Mouse (Mus musculus) frontal cortex, postnatal 14 days (tissue): ENCODE results near the gene Tns4.

Experiments
- DNase-seq, 2 experiments: peaks; one replicate each; pipeline ENCODE4 v3.0.0; 2022; ENCODE audit warnings: low spot score in 2 of 2

The Tns4 gene

GRCm38 (mm10) chr11:99089077-99089601, at the start of gene Tns4:
Gene Tns4 (minus strand): TSS chr11:99089306.
- no peak for DNase-seq

DNA sequence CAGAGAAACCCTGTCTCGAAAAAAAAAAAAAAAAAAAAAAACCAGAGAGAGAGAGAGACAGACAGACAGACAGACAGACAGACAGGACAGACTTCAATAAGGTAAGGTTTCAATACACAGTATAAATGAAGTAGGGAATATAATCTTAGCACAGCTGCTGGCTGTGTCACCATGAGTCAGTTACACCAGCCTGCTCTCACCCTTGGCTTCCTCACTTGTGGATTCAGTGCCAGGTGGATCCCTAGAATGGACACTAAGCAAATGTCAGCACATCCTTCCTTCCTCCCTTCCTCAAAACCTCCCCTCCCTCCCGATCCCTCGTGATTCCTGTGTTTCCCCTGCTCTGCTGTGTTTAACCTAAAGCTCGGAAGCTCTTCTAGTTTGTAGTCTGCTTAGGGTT, 48.3 kb upstream of the Tns4 start:
- no peak for DNase-seq

DNA sequence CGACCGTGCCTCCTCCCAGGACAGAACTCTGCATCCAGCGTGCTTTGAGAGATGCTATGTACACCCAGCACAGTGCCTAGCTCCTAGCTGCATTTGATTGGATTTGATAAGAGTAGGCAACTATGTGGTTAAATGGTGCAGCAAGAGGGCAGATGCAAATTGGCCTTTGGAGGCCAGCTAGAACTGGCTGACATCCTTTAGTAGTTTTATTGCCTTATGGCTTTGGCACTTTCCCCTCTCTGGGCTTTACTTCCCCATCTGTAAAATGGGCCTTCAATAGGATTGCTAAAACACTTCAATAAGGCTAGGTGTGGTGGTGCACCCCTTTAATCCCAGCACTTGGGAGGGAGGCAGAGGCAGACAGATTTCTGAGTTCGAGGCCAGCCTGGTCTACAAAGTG, 47.9 kb upstream of the Tns4 start:
- no peak for DNase-seq

DNA sequence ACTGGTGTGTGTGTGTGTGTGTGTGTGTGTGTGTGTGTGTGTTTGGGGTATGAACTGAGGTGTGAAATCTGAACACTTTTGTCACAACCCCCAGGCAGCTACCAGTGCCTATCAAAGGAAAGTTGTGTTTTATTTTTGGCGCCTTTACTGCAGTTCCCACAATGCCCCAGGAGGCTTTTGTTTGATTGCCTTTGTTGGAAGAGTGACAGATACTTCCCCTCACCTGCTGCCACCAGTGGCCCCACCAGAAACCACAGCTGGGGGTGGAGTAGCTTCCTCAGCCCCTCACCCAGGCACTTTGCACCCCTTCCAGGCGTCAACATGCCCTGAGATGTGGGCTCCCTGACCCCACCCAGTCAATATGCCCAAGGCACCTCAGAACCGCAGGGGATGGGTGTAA, 47.3 kb upstream of the Tns4 start:
- no peak for DNase-seq

GRCm38 (mm10) chr11:99135047-99135440, 45.9 kb upstream of the Tns4 start:
- DNase-seq: no peak

- DNase-seq: no peak
These were observed 45.4 kb upstream of the Tns4 start for GRCm38 (mm10) chr11:99134266-99135046.

DNA sequence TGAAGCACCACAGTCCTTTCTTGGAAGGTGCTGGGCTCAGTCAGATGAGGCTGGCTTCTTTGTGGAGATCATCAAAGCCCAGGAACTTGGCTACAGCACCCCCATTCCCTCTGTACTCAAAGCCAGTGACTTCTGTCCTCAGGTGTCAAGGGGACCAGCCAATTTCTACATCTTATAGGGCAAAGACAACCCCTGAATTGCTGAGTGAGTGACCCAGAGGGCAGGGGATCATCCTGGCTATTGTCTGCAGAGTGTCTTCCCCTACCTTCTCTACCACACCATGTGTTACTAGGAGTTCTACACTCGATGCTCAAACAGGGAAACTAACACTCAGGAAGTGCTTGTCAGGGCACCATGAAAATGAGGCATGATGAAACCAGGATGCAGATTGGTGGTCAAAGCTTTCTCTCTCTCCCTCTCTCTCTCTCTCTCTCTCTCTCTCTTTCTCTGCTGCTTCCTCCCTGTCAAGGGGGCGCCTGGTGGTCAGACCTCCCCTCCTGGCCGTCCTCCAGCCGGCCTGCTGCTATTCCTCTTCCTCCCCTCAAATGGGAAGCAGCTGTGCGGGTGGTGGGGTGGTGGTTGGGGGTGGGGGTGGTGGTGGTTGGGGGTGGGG, 44.3 kb upstream of the Tns4 start:
- DNase-seq: no peak

- DNase-seq: no peak
These were observed 43.1 kb upstream of the Tns4 start for GRCm38 (mm10) chr11:99132091-99132730.

DNA sequence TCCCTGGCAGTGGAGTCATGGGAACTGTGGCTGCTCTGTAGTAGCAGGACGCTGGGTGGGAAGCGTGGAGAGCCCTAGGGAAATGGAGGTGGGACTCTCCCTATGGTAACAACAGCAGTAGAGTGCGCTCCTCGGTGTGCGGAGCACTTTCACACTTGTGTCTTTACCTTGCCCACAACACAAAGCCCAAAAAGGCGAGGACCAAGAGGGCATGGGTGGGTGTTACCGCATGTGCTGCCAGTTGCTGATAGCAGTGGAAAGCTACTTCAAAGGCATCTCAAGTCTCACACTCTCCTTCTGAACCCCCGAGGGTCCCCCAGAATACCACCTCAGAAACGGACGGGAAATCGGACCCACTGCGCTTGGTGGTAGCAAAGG, 42.3 kb upstream of the Tns4 start:
- no peak for DNase-seq

GRCm38 (mm10) chr11:99130736-99131462, 41.8 kb upstream of the Tns4 start:
- DNase-seq: no peak

DNA sequence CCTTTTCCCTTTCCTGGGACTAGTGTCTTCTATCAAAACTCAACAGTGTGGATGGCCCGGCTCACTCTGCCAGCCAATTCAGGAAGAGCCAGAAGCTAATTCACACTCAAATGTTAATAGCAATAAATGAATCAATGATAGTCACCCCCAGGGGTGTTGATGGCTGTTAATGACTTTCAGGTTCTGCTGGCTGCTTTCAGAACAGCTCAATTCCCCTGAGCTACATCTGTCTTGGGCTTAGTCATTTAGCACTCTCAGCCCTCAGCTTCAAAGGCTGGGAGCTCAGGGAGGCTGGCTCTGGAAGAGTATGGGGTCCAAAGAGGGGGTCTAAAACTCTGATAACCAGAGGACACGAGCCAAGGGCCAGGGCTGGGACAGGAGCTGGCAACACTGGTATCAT, 40.2 kb upstream of the Tns4 start:
- DNase-seq: no peak

- no peak for DNase-seq
These were observed 38.9 kb upstream of the Tns4 start for GRCm38 (mm10) chr11:99127785-99128682.

- no peak for DNase-seq
These were observed 37.6 kb upstream of the Tns4 start for GRCm38 (mm10) chr11:99126482-99127253.

- no peak for DNase-seq
These were observed 35.5 kb upstream of the Tns4 start for GRCm38 (mm10) chr11:99124635-99125029.

DNA sequence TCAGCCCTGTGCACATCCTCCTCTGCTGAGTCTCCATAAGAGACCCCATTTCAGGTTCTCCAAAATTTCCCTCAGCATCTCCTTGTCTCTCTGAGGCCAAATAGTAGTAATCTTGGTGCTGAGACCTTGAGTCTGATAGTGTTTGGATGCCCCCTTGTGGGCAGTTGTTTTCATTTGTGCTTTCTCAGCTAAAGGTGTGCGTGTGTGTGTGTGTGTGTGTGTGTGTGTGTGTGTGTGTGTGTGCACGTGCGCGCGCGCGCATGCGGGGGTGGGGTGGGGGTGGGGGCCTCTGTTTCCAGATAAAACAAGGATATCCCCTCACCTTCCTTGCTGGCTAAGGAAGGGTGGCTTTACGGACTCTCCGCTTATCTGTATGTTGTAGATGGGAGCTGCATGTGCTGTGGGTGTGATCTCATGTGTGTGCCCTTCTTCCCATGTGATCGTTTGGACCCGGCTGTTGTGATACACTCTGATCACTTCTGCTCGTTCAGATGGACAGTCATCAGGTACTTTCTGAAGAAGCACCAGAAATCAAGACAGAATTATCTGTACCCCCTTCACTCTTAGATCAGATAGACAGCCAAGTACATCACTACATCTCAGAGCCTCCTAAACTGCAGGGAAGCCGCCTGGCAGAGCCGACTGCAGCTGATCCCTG, 35.0 kb upstream of the Tns4 start:
- no peak for DNase-seq

DNA sequence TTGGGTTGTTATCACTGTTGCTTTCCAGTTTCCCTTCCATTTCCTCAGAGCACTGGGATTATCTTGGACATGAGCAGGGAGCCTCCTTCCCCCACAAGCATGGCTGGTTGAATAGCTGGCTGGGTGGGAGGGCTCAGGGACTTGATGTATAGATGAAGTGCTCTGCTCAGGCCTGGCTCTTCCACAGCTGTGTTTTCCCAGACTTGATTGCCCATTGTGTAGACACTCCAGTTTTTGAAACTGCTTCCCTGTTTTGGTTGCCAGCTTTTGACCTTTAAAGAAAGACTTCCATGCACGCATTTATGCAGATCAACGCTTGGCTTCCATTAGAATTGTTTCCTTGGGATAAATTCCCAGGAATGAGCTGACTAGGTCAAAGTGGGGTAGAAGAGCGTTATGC, 33.6 kb upstream of the Tns4 start:
- DNase-seq: no peak

- no peak for DNase-seq
These were observed 32.1 kb upstream of the Tns4 start for GRCm38 (mm10) chr11:99121218-99121631.

GRCm38 (mm10) chr11:99120524-99121217, 31.6 kb upstream of the Tns4 start:
- no peak for DNase-seq

GRCm38 (mm10) chr11:99118963-99119362, 29.9 kb upstream of the Tns4 start:
- no peak for DNase-seq
